Mouse (Mus musculus): ENCODE measurements at regions not wholly inside any gene's neighbourhood (a gene's known extent, or its start where the extent isn't known, plus 50 kb on each side); places are given as distances from the start of the nearest gene placed in this dataset.

- no peak overlapping the region for H3K4me3 ChIP-seq
- 81% methylated on average over 1 of the region's 1 CpGs for WGBS
- no peak for ATAC-seq (ENCODE audit: extremely low read depth, insufficient number of reproducible peaks, low FRiP score, low TSS enrichment)
Observed at GRCm38 (mm10) chr2:9445826-9446225, 435.2 kb upstream of the 4930412O13Rik start.

GRCm38 (mm10) chr2:9464413-9464812 lies 416.6 kb upstream of the 4930412O13Rik start:
- H3K36me3 ChIP-seq, result no peaks in the 10 kb centered on the region
- no peaks in the 10 kb centered on the region for H3K9me3 ChIP-seq
- 54% methylated on average over 4 of the region's 4 CpGs for WGBS
- ATAC-seq (ENCODE audit: extremely low read depth, insufficient number of reproducible peaks, low FRiP score, low TSS enrichment), result no peak
- no peaks in the 10 kb centered on the region for H3K4me1 ChIP-seq
- no peak overlapping the region for H3K9ac ChIP-seq
- H3K27me3 ChIP-seq (replicated peaks), result no peaks in the 10 kb centered on the region
- H3K4me2 ChIP-seq, result no peak overlapping the region
- no peak overlapping the region for H3K4me3 ChIP-seq
- no peak overlapping the region for H3K27ac ChIP-seq (replicated peaks)

More at GRCm38 (mm10) chr2:9445826-9446225, 435.2 kb upstream of the 4930412O13Rik start:
- Histone ChIP-seq H3K9me3 (no peaks in the 10 kb centered on the region), H3K4me2 (no peak overlapping the region), H3K36me3 (no peaks in the 10 kb centered on the region), H3K9ac (no peak overlapping the region), H3K4me1 (peaks cover 8% of the 10 kb centered on the region), H3K27me3 (replicated peaks) (no peaks in the 10 kb centered on the region), H3K27ac (replicated peaks) (no peak overlapping the region)

GRCm38 (mm10) chr2:9464818-9465217 lies 416.2 kb upstream of the 4930412O13Rik start:
- Histone ChIP-seq H3K4me2 (no peak overlapping the region), H3K4me3 (no peak overlapping the region), H3K9ac (no peak overlapping the region), H3K27ac (replicated peaks) (no peak overlapping the region), H3K27me3 (replicated peaks) (no peaks in the 10 kb centered on the region), H3K36me3 (no peaks in the 10 kb centered on the region), H3K9me3 (no peaks in the 10 kb centered on the region), H3K4me1 (no peaks in the 10 kb centered on the region)
- 56% methylated on average over 5 of the region's 5 CpGs for WGBS
- no peak for ATAC-seq (ENCODE audit: extremely low read depth, insufficient number of reproducible peaks, low FRiP score, low TSS enrichment)

GRCm38 (mm10) chr2:9467573-9467972 lies 413.5 kb upstream of the 4930412O13Rik start:
- no peaks in the 10 kb centered on the region for H3K4me1 ChIP-seq
- no peaks in the 10 kb centered on the region for H3K27me3 ChIP-seq (replicated peaks)
- 78% methylated on average over 2 of the region's 2 CpGs for WGBS

GRCm38 (mm10) chr2:9468651-9469050 lies 412.4 kb upstream of the 4930412O13Rik start:
- H3K4me1 ChIP-seq, result no peaks in the 10 kb centered on the region
- WGBS, result 62% methylated on average over 3 of the region's 3 CpGs

More at GRCm38 (mm10) chr2:9467573-9467972, 413.5 kb upstream of the 4930412O13Rik start:
- H3K9me3 ChIP-seq, result no peaks in the 10 kb centered on the region
- no peak overlapping the region for H3K9ac ChIP-seq
- ATAC-seq (ENCODE audit: extremely low read depth, insufficient number of reproducible peaks, low FRiP score, low TSS enrichment), result no peak
- H3K27ac ChIP-seq (replicated peaks), result no peak overlapping the region
- H3K4me2 ChIP-seq, result no peak overlapping the region
- no peak overlapping the region for H3K4me3 ChIP-seq
- no peaks in the 10 kb centered on the region for H3K36me3 ChIP-seq

GRCm38 (mm10) chr2:9481678-9482345 lies 399.2 kb upstream of the 4930412O13Rik start:
- Histone ChIP-seq H3K9ac (no peak overlapping the region), H3K4me2 (no peak overlapping the region), H3K36me3 (no peaks in the 10 kb centered on the region), H3K27me3 (replicated peaks) (no peaks in the 10 kb centered on the region), H3K27ac (replicated peaks) (no peak overlapping the region), H3K4me3 (no peak overlapping the region), H3K9me3 (no peaks in the 10 kb centered on the region), H3K4me1 (no peaks in the 10 kb centered on the region)
- 64% methylated on average over 7 of the region's 7 CpGs for WGBS
- ATAC-seq (ENCODE audit: extremely low read depth, insufficient number of reproducible peaks, low FRiP score, low TSS enrichment), result no peak

More at GRCm38 (mm10) chr2:9468651-9469050, 412.4 kb upstream of the 4930412O13Rik start:
- Histone ChIP-seq H3K27me3 (replicated peaks) (no peaks in the 10 kb centered on the region), H3K9ac (no peak overlapping the region), H3K4me3 (no peak overlapping the region), H3K4me2 (no peak overlapping the region), H3K27ac (replicated peaks) (no peak overlapping the region), H3K9me3 (no peaks in the 10 kb centered on the region), H3K36me3 (no peaks in the 10 kb centered on the region)
- ATAC-seq (ENCODE audit: extremely low read depth, insufficient number of reproducible peaks, low FRiP score, low TSS enrichment), result no peak

GRCm38 (mm10) chr2:9487381-9487914 lies 393.6 kb upstream of the 4930412O13Rik start:
- H3K27ac ChIP-seq (replicated peaks), result no peak overlapping the region
- no peak for ATAC-seq (ENCODE audit: extremely low read depth, insufficient number of reproducible peaks, low FRiP score, low TSS enrichment)
- no peaks in the 10 kb centered on the region for H3K9me3 ChIP-seq
- no peaks in the 10 kb centered on the region for H3K4me1 ChIP-seq
- H3K9ac ChIP-seq, result no peak overlapping the region
- no peaks in the 10 kb centered on the region for H3K36me3 ChIP-seq
- no peak overlapping the region for H3K4me3 ChIP-seq
- H3K27me3 ChIP-seq (replicated peaks), result no peaks in the 10 kb centered on the region
- H3K4me2 ChIP-seq, result no peak overlapping the region
- 82% methylated on average over 7 of the region's 7 CpGs for WGBS

- Histone ChIP-seq H3K4me2 (no peak overlapping the region), H3K9me3 (no peaks in the 10 kb centered on the region), H3K36me3 (no peaks in the 10 kb centered on the region), H3K4me1 (no peaks in the 10 kb centered on the region), H3K27me3 (replicated peaks) (no peaks in the 10 kb centered on the region), H3K27ac (replicated peaks) (no peak overlapping the region), H3K9ac (no peak overlapping the region), H3K4me3 (no peak overlapping the region)
- no peak for ATAC-seq (ENCODE audit: extremely low read depth, insufficient number of reproducible peaks, low FRiP score, low TSS enrichment)
- WGBS, result 51% methylated on average over 6 of the region's 6 CpGs
Observed at GRCm38 (mm10) chr2:9493606-9494145, 387.4 kb upstream of the 4930412O13Rik start.

GRCm38 (mm10) chr2:9520045-9520444 lies 361.0 kb upstream of the 4930412O13Rik start:
- no peak overlapping the region for H3K27ac ChIP-seq (replicated peaks)
- H3K4me2 ChIP-seq, result no peak overlapping the region
- 83% methylated on average over 1 of the region's 1 CpGs for WGBS
- H3K4me3 ChIP-seq, result no peak overlapping the region
- H3K9ac ChIP-seq, result no peak overlapping the region
- no peaks in the 10 kb centered on the region for H3K27me3 ChIP-seq (replicated peaks)
- no peak for ATAC-seq (ENCODE audit: extremely low read depth, insufficient number of reproducible peaks, low FRiP score, low TSS enrichment)
- no peaks in the 10 kb centered on the region for H3K36me3 ChIP-seq
- no peaks in the 10 kb centered on the region for H3K9me3 ChIP-seq
- no peaks in the 10 kb centered on the region for H3K4me1 ChIP-seq

- Histone ChIP-seq H3K4me3 (no peak overlapping the region), H3K4me1 (no peaks in the 10 kb centered on the region), H3K9ac (no peak overlapping the region), H3K9me3 (no peaks in the 10 kb centered on the region), H3K36me3 (no peaks in the 10 kb centered on the region), H3K27me3 (replicated peaks) (no peaks in the 10 kb centered on the region), H3K4me2 (no peak overlapping the region), H3K27ac (replicated peaks) (no peak overlapping the region)
- 80% methylated on average over 3 of the region's 3 CpGs for WGBS
- ATAC-seq (ENCODE audit: extremely low read depth, insufficient number of reproducible peaks, low FRiP score, low TSS enrichment), result no peak
Observed at GRCm38 (mm10) chr2:9525910-9526309, 355.1 kb upstream of the 4930412O13Rik start.

GRCm38 (mm10) chr2:9535141-9535658 lies 345.9 kb upstream of the 4930412O13Rik start:
- Histone ChIP-seq H3K4me3 (no peak overlapping the region), H3K9ac (no peak overlapping the region), H3K4me2 (no peak overlapping the region), H3K36me3 (no peaks in the 10 kb centered on the region), H3K9me3 (no peaks in the 10 kb centered on the region), H3K27me3 (replicated peaks) (no peaks in the 10 kb centered on the region), H3K4me1 (no peaks in the 10 kb centered on the region), H3K27ac (replicated peaks) (no peak overlapping the region)
- no peak for ATAC-seq (ENCODE audit: extremely low read depth, insufficient number of reproducible peaks, low FRiP score, low TSS enrichment)
- WGBS, result 85% methylated on average over 2 of the region's 2 CpGs

Data from heart, embryonic 13.5 days (tissue).